Mouse (Mus musculus) kidney, adult 2 months (tissue): ENCODE results near the gene Cxcr2. TPM values are rescaled to one million over a fixed set of nuclear protein-coding genes. Genes with fewer than 3 reads are reported as not detected.

Source experiments
- DNase-seq: peaks from one replicate; pipeline ENCODE4 v3.0.0; 2021
- H3K27ac ChIP-seq: fragments of 200-500 bp; 2 replicates; pipeline ENCODE4 v1.5.1; 2012; ENCODE audit warnings: low read depth, low read length, control low read depth, inconsistent platforms; ENCODE audit not compliant: insufficient read depth
- H3K27me3 ChIP-seq: fragments of 200-500 bp; replicated peaks from 2 replicates; pipeline ENCODE4 v1.6.1; 2012; ENCODE audit warnings: mild to moderate bottlenecking, moderate library complexity, low read length, inconsistent platforms; ENCODE audit not compliant: control insufficient read depth, insufficient read depth
- H3K36me3 ChIP-seq: fragments of 200-500 bp; 2 replicates; pipeline ENCODE4 v1.6.1; 2012; ENCODE audit warnings: mild to moderate bottlenecking, moderate library complexity, low read length, inconsistent platforms; ENCODE audit not compliant: control insufficient read depth, insufficient read depth
- H3K4me1 ChIP-seq: fragments of 200-500 bp; 2 replicates; pipeline ENCODE4 v1.6.1; 2011; ENCODE audit warnings: low read length; ENCODE audit not compliant: control insufficient read depth, insufficient read depth
- H3K4me3 ChIP-seq: fragments of 200-500 bp; 2 replicates; pipeline ENCODE4 v1.5.1; 2011; ENCODE audit warnings: mild to moderate bottlenecking, low read depth, low read length, control low read depth; ENCODE audit not compliant: insufficient read depth
- CTCF ChIP-seq: fragments of 200-500 bp; conservative IDR thresholded peaks from 2 replicates; pipeline ENCODE4 v1.5.1; 2011; ENCODE audit warnings: low read depth, mild to moderate bottlenecking, control low read depth, low read length, moderate library complexity, mixed read lengths; ENCODE audit not compliant: insufficient read depth, insufficient read length
- POLR2A ChIP-seq: fragments of 200-500 bp; IDR thresholded peaks from one replicate; pipeline ENCODE4 v1.6.1; 2011; ENCODE audit warnings: low read depth, low read length, control low read depth
- WGBS: fragments of 180-500 bp; shearing (Covaris S2); methylation state at CpG from one replicate; pipeline ENCODE4 v1.1.7; 2018; 5-methylcytosine and 5-hydroxymethylcytosine counted together
- polyA plus RNA-seq: library from polyadenylated mRNA; depleted of rRNA; stranded (reverse); fragments of >200 nt; gene quantifications from 2 replicates; pipeline ENCODE4 v1.2.3, GENCODE M21; 2012; rRNA removed

The Cxcr2 gene
- polyA plus RNA-seq, 1 experiment = 0.55 TPM

DNA sequence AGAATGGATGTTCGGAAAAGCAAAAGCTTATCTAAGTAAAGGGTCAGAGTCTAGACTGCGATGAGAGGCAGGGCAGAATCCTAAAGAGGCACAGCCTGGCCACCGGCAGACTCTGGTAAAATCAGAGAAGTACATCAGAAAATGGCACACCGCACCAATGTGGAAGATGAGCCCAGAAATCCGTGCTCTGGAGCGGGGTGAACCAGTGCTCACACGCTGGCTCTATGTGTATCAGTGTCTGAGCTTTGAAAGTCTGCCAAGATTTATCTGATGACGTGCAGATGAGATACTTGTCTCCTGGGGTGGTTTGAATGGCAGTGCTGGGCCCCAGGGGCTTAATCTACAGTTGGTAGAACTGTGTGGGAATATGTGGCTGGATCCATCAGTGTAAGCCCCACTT, 45.3 kb downstream of the Cxcr2 start:
- no peak for TF ChIP-seq POLR2A
- no peak for TF ChIP-seq CTCF
- Histone ChIP-seq H3K4me3 (no peak overlapping the region), H3K27ac (no peak overlapping the region), H3K27me3 (no peaks in the 10 kb centered on the region), H3K36me3 (no peaks in the 10 kb centered on the region), H3K4me1 (peaks cover 5% of the 10 kb centered on the region; the same call in 1 of the 2 replicates)
- 71% methylated on average over 8 of the region's 8 CpGs for WGBS
- DNase-seq = no peak

DNA sequence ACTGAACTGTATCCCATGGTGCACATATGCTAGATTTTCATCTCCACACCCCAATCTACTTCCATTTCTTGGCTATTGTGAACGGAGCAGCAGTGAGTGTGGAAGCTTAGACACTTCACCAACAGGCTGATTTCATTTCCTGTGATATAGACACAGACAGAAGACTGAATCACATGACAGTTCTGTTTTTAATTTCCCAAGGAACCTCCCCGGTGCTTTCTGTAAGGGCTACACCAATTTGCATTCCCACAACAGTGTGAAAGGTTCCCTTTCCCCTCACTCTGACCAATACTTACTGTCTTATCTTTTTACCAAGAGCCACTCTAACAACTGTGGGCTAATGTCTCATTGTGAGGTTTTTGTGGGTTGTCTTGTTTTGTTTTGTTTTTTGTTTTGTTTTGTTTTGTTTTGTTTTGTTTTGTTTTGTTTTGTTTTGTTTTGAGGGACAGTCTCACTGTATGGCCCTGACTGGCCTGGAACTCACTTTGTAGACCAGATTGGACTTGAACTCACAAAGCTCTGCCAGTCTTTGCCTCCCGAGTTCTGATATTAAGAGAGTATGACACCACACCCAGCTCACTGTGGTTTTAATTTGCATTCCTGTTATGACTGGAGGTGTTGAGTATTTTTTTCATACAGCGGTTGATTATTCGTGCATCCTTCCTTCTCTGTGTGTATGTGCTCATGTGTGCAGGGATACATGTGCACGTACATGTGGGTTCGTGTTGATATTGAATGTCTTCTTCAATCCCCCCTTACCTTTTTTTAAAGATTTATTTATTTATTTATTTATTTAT, 47.5 kb downstream of the Cxcr2 start:
- TF ChIP-seq POLR2A (no peak), CTCF (no peak)
- DNase-seq = no peak
- WGBS = 80% methylated on average over 7 of the region's 7 CpGs
- no peaks in the 10 kb centered on the region; the same call in 1 of the 2 replicates for H3K27me3 ChIP-seq
- H3K36me3 ChIP-seq = no peaks in the 10 kb centered on the region
- H3K4me1 ChIP-seq = peaks cover 5% of the 10 kb centered on the region; the same call in 1 of the 2 replicates
- no peak overlapping the region for H3K27ac ChIP-seq
- no peak overlapping the region for H3K4me3 ChIP-seq

DNA sequence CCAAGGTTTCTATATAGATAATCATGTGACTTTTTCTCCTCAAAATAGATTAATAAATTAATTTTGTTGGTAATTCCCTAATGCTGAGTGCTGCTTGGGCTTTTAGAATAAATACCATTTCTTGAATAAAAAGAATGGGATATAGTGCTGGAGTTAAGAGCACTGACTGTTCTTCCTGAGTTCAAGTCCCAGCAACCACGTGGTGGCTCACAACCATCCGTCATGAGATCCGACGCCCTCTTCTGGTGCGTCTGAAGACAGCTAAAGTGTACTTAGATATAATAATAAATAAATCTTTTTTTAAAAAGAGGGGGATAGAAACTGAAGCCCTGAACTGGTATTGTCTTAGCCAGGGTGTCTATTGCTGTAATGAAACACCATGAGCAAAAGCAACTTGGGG, 49.7 kb downstream of the Cxcr2 start:
- H3K4me1 ChIP-seq = no peaks in the 10 kb centered on the region
- H3K4me3 ChIP-seq = no peak overlapping the region
- 0 out of 2 replicates have a peak, but pooled peaks have one; percentile 3 for TF ChIP-seq CTCF
- no peak for TF ChIP-seq POLR2A
- no peak for DNase-seq
- no peaks in the 10 kb centered on the region for H3K36me3 ChIP-seq
- H3K27ac ChIP-seq = no peak overlapping the region
- WGBS = 63% methylated on average over 5 of the region's 5 CpGs
- no peaks in the 10 kb centered on the region; the same call in 1 of the 2 replicates for H3K27me3 ChIP-seq

DNA sequence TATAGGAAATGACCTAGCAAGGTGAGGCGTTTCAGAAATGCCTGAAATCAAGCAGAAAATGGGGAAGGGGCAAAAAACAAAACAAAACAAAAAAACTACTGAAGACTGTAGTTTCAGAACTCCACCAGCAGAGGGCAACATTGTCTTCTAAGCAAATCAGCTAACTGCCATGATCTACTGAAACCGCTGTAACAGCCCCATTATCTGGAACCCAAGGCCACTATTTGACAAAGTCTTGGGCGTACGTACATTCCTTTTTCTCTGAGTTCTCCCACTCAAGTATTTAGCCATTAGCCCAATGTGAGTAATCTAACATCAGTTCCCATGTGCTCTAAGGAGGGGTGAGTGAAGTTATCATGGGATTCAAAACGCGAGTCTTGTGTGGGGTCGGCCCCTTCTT, 52.1 kb downstream of the Cxcr2 start:
- Histone ChIP-seq H3K4me3 (no peak overlapping the region), H3K27ac (no peak overlapping the region), H3K4me1 (no peaks in the 10 kb centered on the region), H3K27me3 (no peaks in the 10 kb centered on the region; the same call in 1 of the 2 replicates), H3K36me3 (no peaks in the 10 kb centered on the region)
- DNase-seq = peak; percentile 39
- TF ChIP-seq POLR2A (no peak), CTCF (peak; percentile 34)
- WGBS = 49% methylated on average over 7 of the region's 7 CpGs

DNA sequence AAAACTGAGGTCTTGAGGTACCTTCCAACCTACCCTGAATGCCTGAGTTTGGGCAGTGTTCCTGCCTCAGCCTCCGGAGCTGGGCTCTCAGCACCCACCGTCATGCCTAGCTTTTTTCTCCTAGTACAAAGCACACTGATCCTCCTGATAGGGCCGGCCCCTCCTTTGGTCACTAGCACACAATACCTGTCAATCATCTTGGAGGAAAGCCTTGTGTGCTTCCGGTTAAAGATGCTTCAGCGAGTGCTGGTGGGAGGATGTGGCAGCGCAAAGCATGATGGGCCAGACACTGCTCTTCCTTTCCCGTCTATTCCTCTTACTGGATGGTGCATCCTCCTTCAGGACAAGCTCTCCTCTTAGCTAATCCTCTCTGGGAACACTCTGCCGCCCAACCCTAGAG, 52.9 kb downstream of the Cxcr2 start:
- WGBS = 75% methylated on average over 8 of the region's 8 CpGs
- H3K27me3 ChIP-seq = no peaks in the 10 kb centered on the region; the same call in 1 of the 2 replicates
- no peak overlapping the region for H3K27ac ChIP-seq
- no peaks in the 10 kb centered on the region for H3K4me1 ChIP-seq
- no peak for DNase-seq
- TF ChIP-seq POLR2A = no peak
- TF ChIP-seq CTCF = no peak
- no peak overlapping the region for H3K4me3 ChIP-seq
- H3K36me3 ChIP-seq = no peaks in the 10 kb centered on the region

DNA sequence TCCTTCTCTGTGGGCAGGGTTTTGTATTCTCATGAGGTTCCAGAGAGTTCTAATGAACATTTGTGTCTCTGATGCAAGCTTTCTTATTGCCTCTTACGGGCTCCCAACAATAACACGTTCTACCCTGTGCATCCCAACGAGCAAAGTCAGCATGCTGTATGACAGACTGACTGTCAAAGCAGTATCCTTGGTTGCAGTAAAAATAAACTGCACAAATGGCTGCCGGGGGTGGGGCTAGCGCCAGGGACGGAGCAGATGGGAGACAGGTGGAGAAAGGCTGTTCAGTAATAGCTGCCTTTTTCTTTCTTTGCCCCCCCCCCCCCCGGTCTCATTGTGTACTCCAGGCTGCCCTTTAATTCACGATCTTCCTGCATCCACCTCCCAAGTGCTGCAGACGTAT, 54.1 kb downstream of the Cxcr2 start:
- WGBS = 65% methylated on average over 8 of the region's 9 CpGs

DNA sequence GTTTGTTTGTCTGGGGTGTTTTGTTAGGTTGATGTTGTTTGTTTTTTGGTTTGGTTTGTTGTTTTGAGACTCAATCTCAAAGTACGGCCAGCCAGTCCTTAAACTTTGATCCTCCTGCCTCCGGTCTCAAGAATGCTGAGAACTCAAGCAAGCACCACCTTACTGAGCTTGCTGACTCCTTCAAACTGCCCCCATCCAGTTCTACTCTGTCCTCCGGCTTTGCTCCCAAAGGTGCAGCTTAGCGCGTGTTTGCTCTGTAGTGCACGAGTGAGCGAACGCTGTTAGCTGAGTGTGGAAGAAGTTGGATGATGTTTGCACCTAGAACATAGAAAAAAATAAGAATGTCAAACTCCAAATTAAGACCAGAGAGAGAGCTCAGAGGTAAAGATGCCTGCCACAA, 55.2 kb downstream of the Cxcr2 start:
- Histone ChIP-seq H3K36me3 (no peaks in the 10 kb centered on the region), H3K4me1 (no peaks in the 10 kb centered on the region), H3K27ac (no peak overlapping the region), H3K4me3 (no peak overlapping the region), H3K27me3 (no peaks in the 10 kb centered on the region; the same call in 1 of the 2 replicates)
- TF ChIP-seq CTCF (no peak), POLR2A (no peak)
- peak; percentile 23 for DNase-seq
- 39% methylated on average over 8 of the region's 8 CpGs for WGBS

More for the DNA sequence above, 54.1 kb downstream of the Cxcr2 start:
- H3K4me3 ChIP-seq = no peak overlapping the region
- TF ChIP-seq CTCF = no peak
- no peak for TF ChIP-seq POLR2A
- H3K36me3 ChIP-seq = no peaks in the 10 kb centered on the region
- H3K4me1 ChIP-seq = no peaks in the 10 kb centered on the region
- H3K27ac ChIP-seq = no peak overlapping the region
- DNase-seq = no peak
- H3K27me3 ChIP-seq = no peaks in the 10 kb centered on the region; the same call in 1 of the 2 replicates

Other genes with a start within 250 kb of the Cxcr2 start
- 400 and 465 TPM in 2 replicates for gene Tns1, start 29.5 kb upstream of the Cxcr2 start, polyA plus RNA-seq
- 2.4 and 3.3 TPM in 2 replicates for gene Rufy4, start 28.4 kb upstream of the Cxcr2 start, polyA plus RNA-seq
- not detected in 2 replicates for gene Cxcr1, start 40.6 kb downstream of the Cxcr2 start, polyA plus RNA-seq
- 124 TPM in 2 replicates for gene Arpc2, start 82.1 kb downstream of the Cxcr2 start, polyA plus RNA-seq
- gene Gpbar1, start 124.6 kb downstream of the Cxcr2 start, polyA plus RNA-seq = 0.20 and 0.48 TPM in 2 replicates
- gene Aamp, start 130.7 kb downstream of the Cxcr2 start, polyA plus RNA-seq = 212 and 217 TPM in 2 replicates
- 139 and 165 TPM in 2 replicates for gene Pnkd, start 130.9 kb downstream of the Cxcr2 start, polyA plus RNA-seq
- gene Tmbim1, start 151.6 kb downstream of the Cxcr2 start, polyA plus RNA-seq = 74.1 and 103 TPM in 2 replicates
- gene Catip, start 208.1 kb downstream of the Cxcr2 start, polyA plus RNA-seq = 0.33 and 0.43 TPM in 2 replicates
- 13.4 and 15.3 TPM in 2 replicates for gene Slc11a1, start 221.2 kb downstream of the Cxcr2 start, polyA plus RNA-seq
- gene Ctdsp1, start 237.5 kb downstream of the Cxcr2 start, polyA plus RNA-seq = 185 and 187 TPM in 2 replicates